Mouse (Mus musculus) intestine, embryonic 14.5 days (tissue): ENCODE data around the gene Pou2f1. TPM values are rescaled to one million over a fixed set of nuclear protein-coding genes. Genes with fewer than 3 reads are reported as not detected.

ENCODE experiments used
- ATAC-seq: fragments of 200-750 bp; cut with Nextera tagmentation; replicated peaks from 2 replicates; pipeline ENCODE4 v1.8.0; 2017; ENCODE audit warnings: low read depth, moderate number of reproducible peaks, moderate TSS enrichment, moderate library complexity; ENCODE audit not compliant: low FRiP score, low TSS enrichment
- DNase-seq: peaks from one replicate; pipeline ENCODE4 v3.0.0-alpha.2; 2018; ENCODE audit warnings: low spot score
- H3K27ac ChIP-seq: fragments of 300-500 bp; sonication (generic); 2 replicates; pipeline ENCODE4 v1.5.1; 2014; ENCODE audit warnings: low read depth, mild to moderate bottlenecking, control low read depth
- H3K27me3 ChIP-seq: fragments of 300-500 bp; sonication (generic); replicated peaks from 2 replicates; pipeline ENCODE4 v1.6.1; 2014; ENCODE audit warnings: low read length, control low read depth; ENCODE audit not compliant: control insufficient read depth, insufficient read depth
- H3K36me3 ChIP-seq: fragments of 300-500 bp; sonication (generic); 2 replicates; pipeline ENCODE4 v1.6.1; 2014; ENCODE audit warnings: low read length, control low read depth; ENCODE audit not compliant: control insufficient read depth, insufficient read depth
- H3K4me1 ChIP-seq: fragments of 300-500 bp; sonication (generic); replicated peaks from 2 replicates; pipeline ENCODE4 v1.6.1; 2014; ENCODE audit warnings: low read length, control low read depth, mixed read lengths; ENCODE audit not compliant: control insufficient read depth, insufficient read depth
- H3K4me2 ChIP-seq: fragments of 300-500 bp; sonication (generic); 2 replicates; pipeline ENCODE4 v1.6.1; 2014; ENCODE audit warnings: low read length
- H3K4me3 ChIP-seq: fragments of 300-500 bp; sonication (generic); 2 replicates; pipeline ENCODE4 v1.5.1; 2014; ENCODE audit warnings: low read depth, low read length, control low read depth, mixed read lengths
- H3K9ac ChIP-seq: fragments of 300-500 bp; sonication (generic); 2 replicates; pipeline ENCODE4 v1.6.1; 2014; ENCODE audit warnings: mild to moderate bottlenecking, low read length
- H3K9me3 ChIP-seq: fragments of 300-500 bp; sonication (generic); 2 replicates; pipeline ENCODE4 v1.6.1; 2016; ENCODE audit warnings: low read length, control low read depth; ENCODE audit not compliant: control insufficient read depth
- WGBS: fragments of 180-500 bp; shearing (Covaris S2); extraction: QIAGEN DNeasy Blood & Tissue Kit; methylation state at CpG from one replicate; pipeline ENCODE4 v1.1.7; 2014; 5-methylcytosine and 5-hydroxymethylcytosine counted together
- polyA plus RNA-seq: library from polyadenylated mRNA; unstranded; fragments of >200 nt; fragmentation: Nextera tagmentation; extraction: Ambion mirVana; gene quantifications from 2 replicates; pipeline ENCODE4 v1.2.1, GENCODE M21; 2014

Gene Pou2f1
- polyA plus RNA-seq, result 18.7 and 20.1 TPM in 2 replicates

DNA sequence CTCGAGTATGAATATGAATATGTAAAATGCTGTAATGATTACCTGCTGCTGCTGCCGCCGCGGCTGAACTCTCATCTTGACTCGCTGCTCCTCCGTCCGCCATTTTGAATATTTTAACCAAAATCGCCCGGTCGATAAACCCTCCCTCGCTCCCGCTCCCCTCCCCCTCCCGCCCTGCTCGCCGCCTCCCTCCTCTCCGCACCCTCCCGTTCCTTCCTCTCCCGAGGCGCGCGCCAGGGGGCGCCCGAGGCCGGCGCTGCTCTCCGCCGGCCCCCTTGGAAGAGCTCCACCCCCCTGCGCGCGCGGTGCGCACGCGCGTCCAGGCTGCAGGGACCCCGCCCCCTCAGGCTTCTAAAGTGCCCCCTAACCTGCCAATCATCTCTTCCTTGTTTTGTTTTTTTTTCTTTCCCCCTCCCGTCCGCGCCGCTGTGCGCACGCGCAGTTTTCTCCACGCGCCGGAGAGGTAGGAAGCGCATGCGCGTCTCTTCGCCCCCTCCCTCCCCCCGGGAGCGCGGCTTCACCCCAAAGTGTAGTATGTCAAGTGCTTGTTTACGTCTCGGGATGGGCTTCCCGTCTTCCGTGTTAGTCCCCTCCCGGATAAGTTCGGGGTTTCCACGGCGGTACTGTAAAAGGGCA, at the start of gene Pou2f1:
Gene Pou2f1 (minus strand): TSS at position 159 of the 636 bp plus-strand sequence.
- Histone ChIP-seq H3K27me3 (no peaks in the 10 kb centered on the region), H3K9ac (peak within 1 kb of the TSS; percentile 94), H3K4me2 (peak within 1 kb of the TSS; percentile 67), H3K9me3 (no peaks in the 10 kb centered on the region), H3K36me3 (no peaks in the 10 kb centered on the region), H3K27ac (peak within 1 kb of the TSS; percentile 76), H3K4me1 (peaks cover 11% of the 10 kb centered on the region; the same call in 1 of the 2 replicates), H3K4me3 (peak within 1 kb of the TSS; percentile 83)
- DNase-seq (peak; percentile 97), ATAC-seq (peak; percentile 86)
- 1% methylated on average over 49 of the region's 61 CpGs for WGBS

GRCm38 (mm10) chr1:166049046-166049827, 46.8 kb upstream of the Pou2f1 start:
- no peak overlapping the region for H3K9ac ChIP-seq
- ATAC-seq, result no peak

DNA sequence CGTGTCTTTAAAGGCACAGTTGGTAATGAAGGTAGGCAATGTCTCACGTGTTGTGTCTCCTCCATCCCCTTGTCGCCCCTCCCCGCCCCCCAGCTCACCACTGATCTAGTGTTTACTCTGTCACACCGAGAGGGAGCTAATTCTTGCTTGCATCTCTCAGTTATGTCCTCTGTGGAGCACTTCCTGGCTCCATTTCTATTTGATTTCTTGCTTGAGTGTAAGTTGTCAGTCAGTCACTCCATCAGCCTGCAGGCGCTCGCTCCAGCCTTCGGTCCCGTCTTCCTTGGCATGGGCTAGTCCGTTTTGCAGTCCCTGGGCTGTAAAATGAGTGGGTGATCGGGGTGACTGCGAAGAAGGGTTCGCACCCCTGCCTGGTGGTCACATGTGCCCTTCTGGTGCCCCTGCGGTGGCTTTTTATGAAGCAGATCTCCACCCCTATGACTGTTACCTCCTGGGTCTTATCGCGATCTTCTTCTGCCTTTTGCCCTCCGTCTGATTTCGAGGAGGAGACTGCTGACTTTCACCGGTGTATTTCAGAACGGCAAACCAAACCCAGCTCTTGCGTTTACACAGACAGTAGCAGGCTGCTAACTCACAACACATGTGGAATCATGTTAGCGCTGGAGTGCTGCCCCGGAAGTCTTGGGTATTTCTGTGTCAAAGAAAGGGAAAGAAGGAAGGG, 45.9 kb upstream of the Pou2f1 start:
- ATAC-seq (no peak; the same call in 1 of the 2 replicates), DNase-seq (peak; percentile 66)
- Histone ChIP-seq H3K4me2 (peak overlapping the region; percentile 96), H3K9me3 (no peaks in the 10 kb centered on the region), H3K4me3 (peak overlapping the region; percentile 43), H3K9ac (peak overlapping the region; percentile 1), H3K27ac (no peak overlapping the region), H3K36me3 (no peaks in the 10 kb centered on the region), H3K27me3 (peaks cover 9% of the 10 kb centered on the region; the same call in 1 of the 2 replicates), H3K4me1 (peaks cover 24% of the 10 kb centered on the region)
- under 1% methylated on average over 22 of the region's 23 CpGs for WGBS

More at GRCm38 (mm10) chr1:166049046-166049827, 46.8 kb upstream of the Pou2f1 start:
- peaks cover 20% of the 10 kb centered on the region for H3K4me1 ChIP-seq
- H3K36me3 ChIP-seq, result no peaks in the 10 kb centered on the region
- H3K4me2 ChIP-seq, result peak overlapping the region; percentile 96
- DNase-seq, result peak; percentile 66
- H3K27ac ChIP-seq, result no peak overlapping the region
- WGBS, result 20% methylated on average over 11 of the region's 11 CpGs
- H3K9me3 ChIP-seq, result no peaks in the 10 kb centered on the region
- H3K27me3 ChIP-seq, result peaks cover 9% of the 10 kb centered on the region; the same call in 1 of the 2 replicates
- H3K4me3 ChIP-seq, result peak overlapping the region; percentile 43

DNA sequence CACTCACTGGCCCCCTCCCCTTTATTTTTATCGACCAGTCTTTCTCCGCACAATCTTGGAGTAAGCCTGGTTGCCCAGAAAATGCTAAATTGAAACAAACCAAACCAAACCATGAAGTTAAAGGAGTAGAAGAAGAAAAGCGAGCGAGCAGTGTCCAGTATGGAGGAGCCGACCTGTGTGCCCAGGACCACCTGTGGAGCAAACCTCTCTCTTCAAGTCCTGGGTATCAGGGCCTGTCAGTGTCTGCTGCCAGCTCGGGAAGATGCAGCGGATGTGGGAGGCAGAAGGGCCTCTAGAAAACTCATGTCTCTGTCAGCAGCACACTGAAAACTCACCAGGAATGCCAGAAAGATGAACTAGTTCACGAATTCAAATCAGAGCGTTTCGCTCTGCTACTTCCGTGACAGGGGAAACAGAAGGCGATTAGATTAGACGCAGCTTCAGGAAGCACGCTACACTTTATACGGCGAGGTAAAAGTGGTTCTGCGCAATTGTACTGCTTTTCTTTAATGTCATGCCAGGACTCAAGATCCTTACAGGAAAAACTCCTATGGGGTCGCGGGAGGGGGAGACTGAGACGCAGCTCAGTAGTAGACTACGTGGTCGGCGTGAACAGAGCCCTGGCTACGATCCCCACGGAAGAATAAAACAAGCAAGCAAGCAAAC, 45.2 kb upstream of the Pou2f1 start:
- 9% methylated on average over 25 of the region's 25 CpGs for WGBS
- no peaks in the 10 kb centered on the region for H3K36me3 ChIP-seq
- H3K4me3 ChIP-seq, result peak overlapping the region; percentile 43
- H3K4me2 ChIP-seq, result peak overlapping the region; percentile 96
- H3K9me3 ChIP-seq, result no peaks in the 10 kb centered on the region
- DNase-seq, result peak; percentile 68
- ATAC-seq, result no peak
- H3K27me3 ChIP-seq, result peaks cover 9% of the 10 kb centered on the region; the same call in 1 of the 2 replicates
- peak overlapping the region; percentile 1; the same call in 1 of the 2 replicates for H3K9ac ChIP-seq
- peaks cover 24% of the 10 kb centered on the region for H3K4me1 ChIP-seq
- H3K27ac ChIP-seq, result no peak overlapping the region

DNA sequence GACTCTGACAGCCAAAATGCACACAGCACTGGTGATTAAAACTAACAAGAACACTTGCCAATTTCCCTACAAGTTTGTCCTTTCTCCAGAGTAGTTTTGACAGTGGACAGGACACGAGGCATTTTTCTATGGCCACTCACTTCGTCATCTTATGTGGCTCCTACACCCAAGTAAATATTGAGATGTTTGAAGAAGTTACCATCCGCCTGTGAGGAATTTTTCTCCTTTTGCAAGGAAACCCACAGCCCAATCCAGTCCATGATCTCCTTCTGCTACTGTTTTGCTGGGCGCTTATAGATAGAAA, 43.4 kb upstream of the Pou2f1 start:
- Histone ChIP-seq H3K36me3 (no peaks in the 10 kb centered on the region), H3K4me1 (peaks cover 24% of the 10 kb centered on the region), H3K27me3 (peaks cover 9% of the 10 kb centered on the region; the same call in 1 of the 2 replicates), H3K9me3 (no peaks in the 10 kb centered on the region), H3K9ac (no peak overlapping the region), H3K27ac (no peak overlapping the region), H3K4me2 (no peak overlapping the region), H3K4me3 (no peak overlapping the region)
- 48% methylated on average over 4 of the region's 4 CpGs for WGBS
- no peak for ATAC-seq
- DNase-seq, result no peak

- no peak overlapping the region for H3K27ac ChIP-seq
- DNase-seq (peak; percentile 63), ATAC-seq (no peak)
- no peak overlapping the region for H3K9ac ChIP-seq
- no peaks in the 10 kb centered on the region for H3K36me3 ChIP-seq
- H3K9me3 ChIP-seq, result no peaks in the 10 kb centered on the region
- peaks cover 9% of the 10 kb centered on the region; the same call in 1 of the 2 replicates for H3K27me3 ChIP-seq
- WGBS, result 34% methylated on average over 14 of the region's 14 CpGs
- H3K4me1 ChIP-seq, result peaks cover 24% of the 10 kb centered on the region
- H3K4me2 ChIP-seq, result 0 out of 2 replicates have a peak overlapping the region, but pooled peaks have one; percentile 5
- no peak overlapping the region for H3K4me3 ChIP-seq
These were observed 42.8 kb upstream of the Pou2f1 start for GRCm38 (mm10) chr1:166045060-166045893.

DNA sequence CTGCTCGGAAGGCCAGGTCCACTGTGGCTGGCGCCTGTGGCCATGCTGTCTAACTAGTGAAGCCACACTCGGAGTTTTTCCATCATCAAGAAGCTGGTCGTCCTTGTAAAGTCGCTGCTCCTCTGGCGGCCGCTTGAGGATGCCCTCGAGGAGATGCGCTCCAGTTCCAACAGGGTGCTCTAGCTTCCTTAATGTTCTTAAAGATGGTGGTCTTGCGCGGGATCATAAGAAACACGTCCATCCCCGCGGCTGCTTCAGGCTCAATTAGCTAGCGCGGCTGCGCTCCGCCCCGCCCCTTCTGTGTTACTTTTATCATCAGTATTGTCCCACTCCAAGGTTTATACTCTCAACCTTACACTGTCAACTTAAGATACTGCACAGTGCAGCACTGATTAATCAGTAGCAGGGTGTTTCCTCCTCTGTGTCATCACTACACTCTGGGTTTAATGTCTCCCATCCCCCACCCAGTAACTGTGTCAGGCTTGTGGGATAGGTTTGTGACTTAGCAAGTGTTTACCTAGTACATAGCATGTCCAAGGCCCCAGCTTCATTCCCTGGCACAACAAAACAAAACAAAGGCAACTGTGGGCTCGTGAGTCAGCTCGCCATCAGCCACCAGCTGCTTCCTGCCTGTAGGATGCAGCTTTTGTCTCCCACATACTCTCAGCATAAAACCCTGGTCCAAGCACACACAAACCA, 41.1 kb upstream of the Pou2f1 start:
- WGBS, result 68% methylated on average over 21 of the region's 21 CpGs
- H3K27ac ChIP-seq, result no peak overlapping the region
- DNase-seq (no peak), ATAC-seq (peak; percentile 38; the same call in 1 of the 2 replicates)
- no peak overlapping the region for H3K4me2 ChIP-seq
- peaks cover 9% of the 10 kb centered on the region; the same call in 1 of the 2 replicates for H3K27me3 ChIP-seq
- no peak overlapping the region for H3K4me3 ChIP-seq
- no peaks in the 10 kb centered on the region for H3K9me3 ChIP-seq
- no peaks in the 10 kb centered on the region for H3K36me3 ChIP-seq
- peaks cover 24% of the 10 kb centered on the region for H3K4me1 ChIP-seq
- H3K9ac ChIP-seq, result no peak overlapping the region
